Mouse (Mus musculus): Measurements from ENCODE around the gene Klc4.

Klc4 gene

GRCm38 (mm10) chr17:46645561-46646321, at the start of gene Klc4, which contains the start of gene Mrpl2:
Klc4 (minus strand) TSS chr17:46646022.
Mrpl2 (plus strand) TSS chr17:46646229.
- peak; percentile 59 for DNase-seq (ENCODE audit: extremely low read depth, low read depth, low spot score)

- DNase-seq (ENCODE audit: extremely low read depth, low read depth, low spot score), result no peak
Observed at GRCm38 (mm10) chr17:46694517-46695063, 48.8 kb upstream of the Klc4 start.

GRCm38 (mm10) chr17:46691390-46691789, 45.6 kb upstream of the Klc4 start:
- DNase-seq (ENCODE audit: extremely low read depth, low read depth, low spot score), result no peak

- no peak for DNase-seq (ENCODE audit: extremely low read depth, low read depth, low spot score)
Observed at GRCm38 (mm10) chr17:46690665-46691064, 44.8 kb upstream of the Klc4 start.

GRCm38 (mm10) chr17:46685913-46686312, 40.1 kb upstream of the Klc4 start:
- no peak for DNase-seq (ENCODE audit: extremely low read depth, low read depth, low spot score)

GRCm38 (mm10) chr17:46682654-46683389, 37.0 kb upstream of the Klc4 start:
- DNase-seq (ENCODE audit: extremely low read depth, low read depth, low spot score), result no peak

- DNase-seq (ENCODE audit: extremely low read depth, low read depth, low spot score), result no peak
Observed at GRCm38 (mm10) chr17:46681466-46682118, 35.8 kb upstream of the Klc4 start.

- peak; percentile 68 for DNase-seq (ENCODE audit: extremely low read depth, low read depth, low spot score)
Observed at GRCm38 (mm10) chr17:46680760-46681373, 35.0 kb upstream of the Klc4 start, which contains the start of gene Klhdc3. Klhdc3 (minus strand) TSS chr17:46680914.

- no peak for DNase-seq (ENCODE audit: extremely low read depth, low read depth, low spot score)
Observed at GRCm38 (mm10) chr17:46679843-46680759, 34.3 kb upstream of the Klc4 start.

GRCm38 (mm10) chr17:46678911-46679310, 33.1 kb upstream of the Klc4 start:
- no peak for DNase-seq (ENCODE audit: extremely low read depth, low read depth, low spot score)

GRCm38 (mm10) chr17:46678416-46678815, 32.6 kb upstream of the Klc4 start, which contains the start of gene Mea1:
Mea1 (plus strand) TSS chr17:46678793.
- no peak for DNase-seq (ENCODE audit: extremely low read depth, low read depth, low spot score)

- no peak for DNase-seq (ENCODE audit: extremely low read depth, low read depth, low spot score)
Observed at GRCm38 (mm10) chr17:46674530-46675283, 28.9 kb upstream of the Klc4 start.

- peak; percentile 43 for DNase-seq (ENCODE audit: extremely low read depth, low read depth, low spot score)
Observed at GRCm38 (mm10) chr17:46673850-46674529, 28.2 kb upstream of the Klc4 start, which contains the start of gene Rrp36. Rrp36 (minus strand) TSS chr17:46674352.

- no peak for DNase-seq (ENCODE audit: extremely low read depth, low read depth, low spot score)
Observed at GRCm38 (mm10) chr17:46669911-46670310, 24.1 kb upstream of the Klc4 start.

GRCm38 (mm10) chr17:46667712-46668111, 21.9 kb upstream of the Klc4 start:
- DNase-seq (ENCODE audit: extremely low read depth, low read depth, low spot score), result no peak

- DNase-seq (ENCODE audit: extremely low read depth, low read depth, low spot score), result no peak
Observed at GRCm38 (mm10) chr17:46662730-46663129, 16.9 kb upstream of the Klc4 start.

- DNase-seq (ENCODE audit: extremely low read depth, low read depth, low spot score), result no peak
Observed at GRCm38 (mm10) chr17:46661981-46662380, 16.2 kb upstream of the Klc4 start.

GRCm38 (mm10) chr17:46661351-46661750, 15.5 kb upstream of the Klc4 start:
- no peak for DNase-seq (ENCODE audit: extremely low read depth, low read depth, low spot score)
